Mouse (Mus musculus) retina, postnatal 1 day (tissue): ENCODE measurements around the gene Tmem182.

Source experiments
- DNase-seq: peaks from one replicate; pipeline ENCODE4 v3.0.0-alpha.2; 2012

The Tmem182 gene

DNA sequence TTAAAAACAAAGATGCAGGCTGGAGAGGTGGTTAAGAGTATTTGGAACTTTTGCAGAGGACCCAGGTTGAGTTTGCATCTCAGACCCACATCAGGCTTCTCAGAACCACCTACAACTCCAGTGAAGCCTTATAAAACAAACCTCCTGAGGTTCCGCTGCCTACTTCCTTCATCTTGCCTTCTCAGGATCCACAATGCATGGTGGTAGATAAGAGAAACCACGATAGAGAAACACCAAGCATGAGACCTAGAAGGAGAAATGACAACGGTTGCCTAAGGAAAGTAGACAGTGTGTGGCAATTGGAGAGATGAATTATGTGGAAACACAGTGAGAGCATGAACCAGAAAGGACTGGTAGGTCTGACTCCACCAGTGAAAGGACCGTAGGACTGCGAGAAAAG, 4.5 kb upstream of the Tmem182 start:
- DNase-seq, result no peak

- DNase-seq, result peak; percentile 60
Observed at GRCm38 (mm10) chr1:40802759-40803158, 2.6 kb upstream of the Tmem182 start.

DNA sequence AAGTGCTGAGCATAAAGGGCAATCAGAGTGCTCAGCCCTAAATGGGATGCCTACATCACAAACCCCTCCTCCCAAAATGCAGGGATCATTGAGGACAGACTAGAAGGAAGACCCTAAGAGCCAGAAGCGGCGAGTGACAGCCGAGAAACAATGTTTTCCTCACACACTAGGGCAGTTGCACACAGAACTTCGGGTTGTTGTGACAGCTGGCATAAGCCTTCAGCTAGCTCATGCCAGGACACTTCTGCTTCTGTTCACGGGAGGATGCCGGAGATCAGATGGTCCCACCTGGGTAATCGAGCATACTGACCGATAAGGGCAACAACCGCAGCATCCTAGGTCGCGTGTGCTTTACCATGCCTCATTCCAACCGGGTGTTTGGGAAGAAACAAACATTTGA, 1.3 kb upstream of the Tmem182 start:
- DNase-seq, result no peak

DNA sequence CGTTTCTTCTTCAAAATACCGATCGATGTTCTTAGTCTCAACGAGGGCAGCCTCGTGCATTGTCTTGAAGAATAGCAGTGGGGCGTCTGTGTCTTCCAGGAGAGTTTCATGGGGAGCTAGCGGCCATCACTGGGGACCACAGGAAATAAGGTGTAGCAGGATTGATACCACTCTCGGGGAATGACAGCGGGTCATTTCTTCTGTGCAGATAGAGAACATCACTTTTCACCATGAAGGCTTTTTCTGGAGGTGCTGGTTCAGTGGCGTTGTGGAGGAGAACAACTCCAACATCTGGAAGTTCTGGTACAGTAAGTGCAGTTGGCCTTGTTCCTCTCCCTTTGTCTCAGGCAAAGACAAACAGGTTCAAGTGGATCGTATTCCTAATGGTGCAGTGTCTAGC, 490 bp downstream of the Tmem182 start:
- DNase-seq, result no peak

GRCm38 (mm10) chr1:40808643-40809042, 3.2 kb downstream of the Tmem182 start:
- DNase-seq, result no peak

GRCm38 (mm10) chr1:40815071-40815845, 9.9 kb downstream of the Tmem182 start:
- DNase-seq, result no peak

DNA sequence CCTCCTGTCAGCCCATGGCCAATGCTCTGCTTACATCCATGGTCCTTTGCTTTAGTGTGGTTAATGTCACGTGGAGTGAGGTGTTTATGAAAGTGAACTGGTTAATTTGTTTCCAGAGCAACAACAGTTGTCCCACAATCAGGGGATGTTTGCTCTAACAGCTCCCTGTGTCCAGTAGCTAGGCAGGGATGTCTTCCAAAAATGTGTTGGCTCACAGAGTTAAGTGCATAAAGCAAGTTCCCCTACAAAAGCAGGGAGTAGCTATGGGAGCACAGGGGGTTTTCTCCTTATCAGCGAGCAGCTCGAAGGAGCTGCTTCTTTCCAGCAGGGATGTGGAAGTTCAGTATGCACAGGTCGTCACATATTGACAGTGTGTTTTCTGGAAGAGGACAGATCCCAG, 19.1 kb downstream of the Tmem182 start:
- no peak for DNase-seq

- no peak for DNase-seq
Observed at GRCm38 (mm10) chr1:40824936-40825335, 19.5 kb downstream of the Tmem182 start.

DNA sequence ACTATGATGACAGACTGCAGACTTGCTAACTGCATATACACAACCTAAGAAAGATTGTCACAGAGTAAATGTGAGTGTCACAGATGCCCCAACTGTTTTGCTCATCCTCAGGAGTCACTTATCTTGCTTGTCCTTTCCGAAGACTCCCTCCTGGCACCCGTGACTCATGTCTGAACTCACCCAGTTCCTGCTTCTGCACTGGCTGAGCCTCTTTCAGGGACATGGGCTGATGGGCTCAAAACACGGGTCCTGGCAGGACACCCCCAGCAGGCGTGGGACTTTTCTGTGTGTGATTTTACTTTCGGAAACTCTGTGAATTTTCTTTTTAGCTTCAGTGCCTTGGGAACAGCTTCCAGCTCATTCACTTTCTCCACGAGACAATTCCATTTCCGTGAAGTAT, 20.4 kb downstream of the Tmem182 start:
- no peak for DNase-seq

GRCm38 (mm10) chr1:40829213-40829914, 24.0 kb downstream of the Tmem182 start:
- no peak for DNase-seq

GRCm38 (mm10) chr1:40830712-40831507, 25.5 kb downstream of the Tmem182 start:
- no peak for DNase-seq

GRCm38 (mm10) chr1:40835468-40835867, 30.1 kb downstream of the Tmem182 start:
- no peak for DNase-seq

DNA sequence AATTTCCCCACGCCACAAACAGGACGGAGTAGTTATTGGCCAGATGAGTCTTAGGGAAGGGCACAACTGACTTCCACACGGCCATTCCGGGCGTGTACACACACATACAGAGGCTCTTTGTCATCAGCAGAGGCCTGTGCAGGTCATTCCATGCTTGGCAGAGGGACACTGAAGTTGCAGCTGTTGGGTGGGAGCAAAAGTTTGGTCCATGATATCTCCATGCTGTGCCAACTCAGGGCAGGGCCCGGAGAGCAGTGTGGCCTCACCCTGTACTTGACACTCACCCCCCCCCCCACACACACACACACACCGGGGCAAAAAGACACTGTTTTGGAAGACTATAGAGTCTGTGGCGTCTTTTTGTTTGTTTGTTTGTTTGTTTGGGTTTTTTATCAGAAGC, 35.2 kb downstream of the Tmem182 start:
- DNase-seq, result no peak

DNA sequence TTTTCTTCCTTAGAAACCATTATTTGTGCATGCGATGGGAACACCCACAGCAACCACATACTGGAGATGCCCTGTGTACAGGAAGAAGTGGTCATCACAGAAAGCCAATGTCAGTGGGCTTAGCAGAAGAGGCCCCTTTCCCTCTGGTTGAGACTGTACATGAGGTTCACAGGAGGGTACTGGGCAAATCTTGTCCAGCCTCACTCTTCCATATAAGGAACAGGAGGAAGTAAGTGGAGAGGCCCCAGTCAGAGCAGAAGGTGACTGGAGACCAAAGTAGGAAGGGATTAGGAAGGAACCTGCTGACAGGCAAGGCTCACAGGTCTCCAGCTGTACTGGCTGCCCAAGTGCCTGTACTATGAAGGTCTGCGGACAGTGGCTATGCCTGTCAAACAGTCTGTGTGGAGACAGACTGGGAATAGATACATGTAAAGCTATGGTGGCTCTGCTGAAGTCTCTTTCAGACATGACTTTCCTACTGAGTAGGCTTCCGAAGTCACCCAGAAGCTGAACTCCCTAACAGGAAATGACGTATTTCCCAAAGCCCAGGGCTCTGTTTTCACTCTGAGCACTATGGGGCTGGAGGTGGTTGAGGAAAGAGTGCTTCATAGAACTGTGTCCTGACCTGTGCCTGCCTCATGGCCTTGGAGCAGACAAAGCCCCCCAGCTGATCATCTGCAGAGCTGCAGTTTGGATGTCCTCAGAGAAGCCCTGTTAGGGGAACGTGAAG, 35.8 kb downstream of the Tmem182 start:
- no peak for DNase-seq

DNA sequence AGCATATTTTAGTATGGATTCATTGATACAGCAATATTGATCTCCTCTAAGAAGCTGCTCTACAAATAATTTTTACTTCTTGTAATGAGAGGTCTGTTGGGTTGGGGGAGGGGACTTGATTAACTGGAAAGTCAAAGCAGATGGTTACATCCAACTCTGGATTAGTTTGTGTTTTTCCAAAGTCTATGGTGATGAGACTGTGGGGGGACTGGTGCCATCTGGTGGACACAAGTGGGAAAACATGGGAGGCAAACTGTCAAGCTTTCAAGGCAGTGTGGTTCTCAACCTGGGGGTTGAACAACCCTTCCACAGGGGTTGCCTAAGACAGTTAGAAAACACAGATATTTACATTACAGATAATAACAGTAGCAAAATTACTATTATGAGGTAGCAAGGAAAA, 39.2 kb downstream of the Tmem182 start:
- peak; percentile 64 for DNase-seq

- DNase-seq, result no peak
Observed at GRCm38 (mm10) chr1:40847196-40847938, 42.0 kb downstream of the Tmem182 start.

- DNase-seq, result no peak
Observed at GRCm38 (mm10) chr1:40851286-40851685, 45.9 kb downstream of the Tmem182 start.

DNA sequence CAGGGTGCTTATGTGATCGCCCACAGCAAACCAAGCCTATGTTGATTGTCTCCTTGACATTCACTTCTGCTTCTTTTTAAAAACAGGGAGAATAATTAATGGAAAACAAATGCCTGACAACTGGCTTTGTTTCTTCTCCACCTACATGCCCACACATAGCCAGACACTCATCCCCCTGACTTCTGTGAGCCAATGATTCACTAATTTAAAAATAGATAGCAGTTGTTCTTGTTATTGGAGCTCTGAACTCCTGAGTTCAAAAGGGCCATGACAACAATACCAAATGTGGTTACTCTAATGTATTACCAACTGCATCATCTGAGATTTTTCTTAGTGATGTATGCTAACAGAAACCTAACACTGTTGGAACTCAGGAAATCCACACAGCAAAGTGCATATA, 49.9 kb downstream of the Tmem182 start:
- DNase-seq, result no peak

DNA sequence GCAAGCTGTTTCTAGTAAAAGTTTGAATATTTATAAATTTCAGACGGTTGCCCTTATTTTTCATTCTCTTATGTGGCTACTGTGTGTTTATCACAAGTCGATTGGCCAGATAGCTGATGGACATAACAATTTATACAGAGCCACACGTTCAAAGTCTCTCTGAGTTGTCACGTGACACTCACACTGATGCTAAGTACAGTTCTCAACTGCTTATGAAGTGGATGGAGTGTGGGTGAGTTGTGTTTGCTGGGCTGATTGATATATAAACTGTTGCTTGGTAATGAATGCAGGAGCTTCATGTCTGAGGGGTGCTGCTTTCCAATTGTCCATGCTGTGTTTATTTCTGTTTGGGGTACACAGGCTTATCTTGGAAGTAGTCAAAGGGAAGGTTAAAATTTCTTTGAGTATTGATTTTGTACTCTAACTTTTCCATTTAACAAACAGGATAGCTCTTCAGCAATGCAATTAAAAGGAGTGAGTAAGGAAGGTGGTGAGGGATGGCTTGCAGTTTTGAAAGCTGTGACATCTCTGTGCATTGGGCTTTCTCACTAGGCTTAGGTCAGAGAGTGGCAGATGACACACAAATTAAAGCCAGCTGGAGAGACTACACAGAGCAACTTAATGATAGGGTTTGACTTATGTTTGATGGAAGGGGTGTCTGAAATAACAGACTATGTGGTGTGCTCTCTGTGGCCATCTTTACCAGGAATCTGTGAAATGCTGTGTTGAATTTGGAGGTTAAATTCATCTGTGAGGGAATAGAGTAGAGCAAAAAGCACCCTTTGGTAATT, 51.6 kb downstream of the Tmem182 start:
- DNase-seq, result no peak

- no peak for DNase-seq
Observed at GRCm38 (mm10) chr1:40865043-40865442, 59.6 kb downstream of the Tmem182 start.

DNA sequence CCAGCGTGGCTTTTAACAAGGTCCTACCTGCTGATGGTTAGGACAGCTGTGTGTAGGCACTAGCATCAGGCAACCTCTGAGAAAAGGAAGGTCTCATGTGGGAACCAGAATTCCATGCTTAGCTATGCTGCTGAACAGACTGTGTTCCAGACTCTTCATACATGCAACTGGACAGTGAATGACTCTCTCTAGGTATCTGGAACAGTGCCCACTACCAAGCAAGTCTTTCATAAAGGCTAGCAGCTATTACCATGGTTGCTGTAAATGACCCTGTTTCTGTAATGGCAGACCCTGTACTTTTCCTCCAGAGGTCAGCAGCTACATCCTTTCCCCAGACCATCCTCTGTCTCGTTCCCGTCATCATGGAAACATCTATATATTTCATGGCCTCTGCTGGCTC, 61.7 kb downstream of the Tmem182 start:
- DNase-seq, result no peak
